Mouse (Mus musculus) embryonic fibroblast, embryonic 13.5 days (primary cell): ENCODE measurements around the gene Ccl5. TPM values are rescaled to one million over a fixed set of nuclear protein-coding genes. Genes with fewer than 3 reads are reported as not detected.

Experiments used
- H3K27ac ChIP-seq: 2 replicates; pipeline ENCODE4 v1.5.1; 2012; ENCODE audit warnings: low read length, control low read depth, inconsistent platforms; ENCODE audit not compliant: insufficient read depth
- H3K4me1 ChIP-seq: 2 replicates; pipeline ENCODE4 v1.6.1; 2011; ENCODE audit warnings: low read length; ENCODE audit not compliant: control insufficient read depth, insufficient read depth
- H3K4me3 ChIP-seq: 2 replicates; pipeline ENCODE4 v1.5.1; 2011; ENCODE audit warnings: mild to moderate bottlenecking, control low read depth, low read length; ENCODE audit not compliant: insufficient read depth
- CTCF ChIP-seq: IDR thresholded peaks from 2 replicates; pipeline ENCODE4 v1.5.1; 2011; ENCODE audit warnings: mild to moderate bottlenecking, control low read depth, low read length, moderate library complexity, borderline replicate concordance; ENCODE audit not compliant: insufficient read depth
- POLR2A ChIP-seq: IDR thresholded peaks from 2 replicates; pipeline ENCODE4 v1.6.1; 2011; ENCODE audit warnings: low read depth, mild to moderate bottlenecking, control low read depth, low read length, moderate library complexity
- polyA plus RNA-seq: library from polyadenylated mRNA; stranded (reverse); fragments of >200 nt; gene quantifications from 2 replicates; pipeline ENCODE4 v1.2.4, GENCODE M21; 2011; ENCODE audit warnings: low read depth; ENCODE audit not compliant: missing spikeins, insufficient read length

Gene Ccl5
- polyA plus RNA-seq, 1 experiment: 4.1 TPM

DNA sequence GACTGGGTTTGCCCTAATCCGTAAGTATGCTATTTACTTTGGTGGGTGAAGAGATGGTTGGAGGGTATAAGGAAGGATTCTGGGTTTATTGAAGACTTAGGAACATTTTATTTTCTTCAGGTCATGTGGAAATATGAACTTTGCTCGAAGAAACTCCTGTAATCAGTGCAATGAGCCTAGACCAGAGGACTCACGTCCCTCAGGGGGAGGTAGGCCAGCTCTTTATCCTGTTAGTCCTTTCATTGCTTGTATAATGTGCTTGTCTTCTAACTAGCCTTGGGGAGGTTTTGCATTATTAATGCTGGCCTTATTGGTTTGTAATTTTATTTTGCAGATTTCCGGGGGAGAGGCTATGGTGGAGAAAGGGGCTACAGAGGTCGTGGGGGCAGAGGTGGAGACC, 26.0 kb downstream of the Ccl5 start:
- Histone ChIP-seq H3K27ac (no peak overlapping the region), H3K4me1 (no peaks in the 10 kb centered on the region), H3K4me3 (no peak overlapping the region)
- TF ChIP-seq CTCF (no peak), POLR2A (no peak)

DNA sequence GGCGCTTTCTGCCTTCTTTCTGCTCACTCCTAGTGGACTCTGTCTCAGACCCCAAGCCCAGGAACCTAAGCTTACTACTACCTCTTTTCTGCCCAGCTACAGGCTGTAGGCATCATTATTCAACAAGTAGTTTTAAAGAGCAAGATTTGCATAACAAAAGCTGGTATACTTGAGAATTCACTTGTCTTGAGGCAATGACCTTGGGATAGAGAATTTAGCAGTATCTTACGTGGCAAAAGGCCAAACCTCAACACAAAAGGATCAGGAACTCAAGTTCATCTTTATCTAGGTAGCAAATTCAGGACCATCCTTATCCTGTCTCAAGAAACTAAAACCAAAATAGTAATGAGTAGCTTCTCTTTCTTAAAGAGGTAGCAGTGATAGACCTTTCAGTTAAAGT, 34.7 kb downstream of the Ccl5 start:
- TF ChIP-seq CTCF (no peak), POLR2A (no peak)
- Histone ChIP-seq H3K27ac (no peak overlapping the region), H3K4me3 (no peak overlapping the region), H3K4me1 (no peaks in the 10 kb centered on the region)

DNA sequence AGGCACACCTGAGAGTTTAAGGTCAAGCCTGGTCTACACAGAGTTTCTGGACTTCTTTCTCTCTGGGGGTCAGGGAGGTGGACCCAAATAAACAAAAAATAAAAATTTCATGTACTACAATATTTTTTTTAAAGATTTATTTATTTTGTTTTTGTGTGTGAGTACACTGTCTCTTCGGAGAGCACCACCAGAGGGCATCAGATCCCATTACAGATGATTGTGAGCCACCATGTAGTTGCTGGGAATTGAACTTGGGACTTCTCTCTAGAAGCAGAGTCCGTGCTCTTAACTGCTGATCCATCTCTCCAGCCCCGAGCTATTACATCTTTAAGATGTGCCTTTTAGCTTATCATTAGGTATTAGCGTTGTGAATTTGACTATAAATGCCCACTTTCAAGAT, 38.8 kb downstream of the Ccl5 start:
- H3K4me1 ChIP-seq: no peaks in the 10 kb centered on the region
- no peak for TF ChIP-seq CTCF
- no peak for TF ChIP-seq POLR2A
- H3K27ac ChIP-seq: no peak overlapping the region
- H3K4me3 ChIP-seq: no peak overlapping the region

Other genes with a start within 250 kb of the Ccl5 start
- not detected in 2 replicates for gene Slfn14, start 243.8 kb downstream of the Ccl5 start, polyA plus RNA-seq
- 115 and 122 TPM in 2 replicates for gene Ap2b1, start 231.5 kb downstream of the Ccl5 start, polyA plus RNA-seq
- gene Pex12, start 227.9 kb downstream of the Ccl5 start, polyA plus RNA-seq: 8.9 and 9.0 TPM in 2 replicates
- 2.1 and 2.7 TPM in 2 replicates for gene Rasl10b, start 121.4 kb downstream of the Ccl5 start, polyA plus RNA-seq
- not detected in 2 replicates for gene Gas2l2, start 101.1 kb downstream of the Ccl5 start, polyA plus RNA-seq
- not detected in 2 replicates for gene 1700020L24Rik, start 92.8 kb downstream of the Ccl5 start, polyA plus RNA-seq
- gene Mmp28, start 67.4 kb downstream of the Ccl5 start, polyA plus RNA-seq: 3.1 and 4.7 TPM in 2 replicates
- 191 and 263 TPM in 2 replicates for gene Taf15, start 57.4 kb downstream of the Ccl5 start, polyA plus RNA-seq
- not detected in 2 replicates for gene Heatr9, start 8.3 kb downstream of the Ccl5 start, polyA plus RNA-seq
- 1.1 and 3.4 TPM in 2 replicates for gene Ccl9, start 48.1 kb upstream of the Ccl5 start, polyA plus RNA-seq
- 0.91 TPM in 1 of 2 replicates, not detected in the other for gene Ccl6, start 62.6 kb upstream of the Ccl5 start, polyA plus RNA-seq
- not detected in 2 replicates for gene Rpl9-ps1, start 115.1 kb upstream of the Ccl5 start, polyA plus RNA-seq
- gene Ccl3, start 118.8 kb upstream of the Ccl5 start, polyA plus RNA-seq: 0.68 TPM in 1 of 2 replicates, not detected in the other
- 2.2 TPM in 1 of 2 replicates, not detected in the other for gene Ccl4, start 132.1 kb upstream of the Ccl5 start, polyA plus RNA-seq
- not detected in 2 replicates for gene Wfdc17, start 173.5 kb upstream of the Ccl5 start, polyA plus RNA-seq
- not detected in 2 replicates for gene Wfdc18, start 178.5 kb upstream of the Ccl5 start, polyA plus RNA-seq
- gene Wfdc21, start 216.4 kb upstream of the Ccl5 start, polyA plus RNA-seq: not detected in 2 replicates
- 18.6 and 22.0 TPM in 2 replicates for gene Heatr6, start 223.2 kb upstream of the Ccl5 start, polyA plus RNA-seq